Mouse (Mus musculus) intestine, embryonic 16.5 days (tissue): ENCODE measurements around the gene Bcl7a. TPM values are rescaled to one million over a fixed set of nuclear protein-coding genes. Genes with fewer than 3 reads are reported as not detected.

Experiments used
- ATAC-seq: fragments of 200-750 bp; cut with Nextera tagmentation; 2 replicates; pipeline ENCODE4 v1.8.0; 2017; ENCODE audit warnings: moderate TSS enrichment, moderate library complexity
- H3K27ac ChIP-seq: fragments of 300-500 bp; sonication (generic); 2 replicates; pipeline ENCODE4 v1.5.1; 2014; ENCODE audit warnings: mild to moderate bottlenecking, low read length
- H3K27me3 ChIP-seq: fragments of 300-500 bp; sonication (generic); replicated peaks from 2 replicates; pipeline ENCODE4 v1.6.1; 2014; ENCODE audit warnings: low read length, control low read depth, mixed read lengths; ENCODE audit not compliant: control insufficient read depth, insufficient read depth
- H3K36me3 ChIP-seq: fragments of 300-500 bp; sonication (generic); 2 replicates; pipeline ENCODE4 v1.6.1; 2014; ENCODE audit warnings: low read length, control low read depth; ENCODE audit not compliant: control insufficient read depth, insufficient read depth
- H3K4me1 ChIP-seq: fragments of 300-500 bp; sonication (generic); 2 replicates; pipeline ENCODE4 v1.6.1; 2014; ENCODE audit warnings: low read length, control low read depth, mixed read lengths; ENCODE audit not compliant: control insufficient read depth, insufficient read depth
- H3K4me2 ChIP-seq: fragments of 300-500 bp; sonication (generic); 2 replicates; pipeline ENCODE4 v1.6.1; 2014; ENCODE audit warnings: low read depth, low read length, control low read depth
- H3K4me3 ChIP-seq: fragments of 300-500 bp; sonication (generic); 2 replicates; pipeline ENCODE4 v1.5.1; 2014; ENCODE audit warnings: mild to moderate bottlenecking, low read length
- H3K9ac ChIP-seq: fragments of 300-500 bp; sonication (generic); 2 replicates; pipeline ENCODE4 v1.6.1; 2014; ENCODE audit warnings: low read depth, low read length
- H3K9me3 ChIP-seq: fragments of 300-500 bp; sonication (generic); 2 replicates; pipeline ENCODE4 v1.6.1; 2016; ENCODE audit warnings: low read length, control low read depth; ENCODE audit not compliant: control insufficient read depth
- WGBS: fragments of 180-500 bp; shearing (Covaris S2); extraction: QIAGEN DNeasy Blood & Tissue Kit; methylation state at CpG from one replicate; pipeline ENCODE4 v1.1.7; 2014; 5-methylcytosine and 5-hydroxymethylcytosine counted together
- polyA plus RNA-seq: library from polyadenylated mRNA; unstranded; fragments of >200 nt; fragmentation: Nextera tagmentation; extraction: Ambion mirVana; gene quantifications from 2 replicates; pipeline ENCODE4 v1.2.1, GENCODE M21; 2015

Gene Bcl7a
- polyA plus RNA-seq, 1 experiment from 2014 or later, result 13.0 TPM

- Histone ChIP-seq H3K9ac (no peak overlapping the region), H3K36me3 (no peaks in the 10 kb centered on the region), H3K27ac (peak overlapping the region; percentile 30), H3K4me2 (no peak overlapping the region), H3K27me3 (no peaks in the 10 kb centered on the region), H3K4me1 (0 out of 2 replicates have a peak, but pooled peaks cover 2% of the 10 kb centered on the region), H3K9me3 (no peaks in the 10 kb centered on the region), H3K4me3 (no peak overlapping the region)
- no peak for ATAC-seq
- WGBS, result 59% methylated on average over 15 of the region's 15 CpGs
Measured at GRCm38 (mm10) chr5:123326006-123326750, 17.5 kb upstream of the Bcl7a start.

DNA sequence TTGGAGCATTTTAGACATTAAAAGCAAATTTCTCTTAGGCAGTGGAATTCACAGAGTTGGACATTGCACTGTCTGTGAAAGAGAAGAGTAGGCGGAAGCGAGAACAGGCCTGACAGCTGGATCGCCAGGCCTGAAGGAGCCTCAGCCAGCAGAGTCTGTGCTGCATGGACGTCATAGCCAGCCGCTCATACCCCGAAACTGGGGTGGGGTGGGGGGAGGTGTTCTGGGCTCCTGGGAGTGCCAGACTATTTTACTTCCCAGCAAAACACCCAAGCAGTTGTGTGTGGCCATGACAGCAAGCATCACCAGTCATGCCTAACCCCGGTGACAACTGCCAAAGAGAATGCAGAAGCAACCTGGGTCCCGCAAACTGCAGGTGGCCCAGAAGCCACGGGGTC, 16.9 kb upstream of the Bcl7a start:
- peak overlapping the region; percentile 30 for H3K27ac ChIP-seq
- no peak overlapping the region for H3K4me3 ChIP-seq
- 78% methylated on average over 9 of the region's 9 CpGs for WGBS
- H3K9me3 ChIP-seq, result no peaks in the 10 kb centered on the region
- no peaks in the 10 kb centered on the region for H3K27me3 ChIP-seq
- H3K4me2 ChIP-seq, result no peak overlapping the region
- no peak for ATAC-seq
- no peaks in the 10 kb centered on the region for H3K36me3 ChIP-seq
- no peak overlapping the region for H3K9ac ChIP-seq
- 0 out of 2 replicates have a peak, but pooled peaks cover 2% of the 10 kb centered on the region for H3K4me1 ChIP-seq

GRCm38 (mm10) chr5:123327686-123328085, 15.9 kb upstream of the Bcl7a start:
- 84% methylated on average over 8 of the region's 8 CpGs for WGBS

DNA sequence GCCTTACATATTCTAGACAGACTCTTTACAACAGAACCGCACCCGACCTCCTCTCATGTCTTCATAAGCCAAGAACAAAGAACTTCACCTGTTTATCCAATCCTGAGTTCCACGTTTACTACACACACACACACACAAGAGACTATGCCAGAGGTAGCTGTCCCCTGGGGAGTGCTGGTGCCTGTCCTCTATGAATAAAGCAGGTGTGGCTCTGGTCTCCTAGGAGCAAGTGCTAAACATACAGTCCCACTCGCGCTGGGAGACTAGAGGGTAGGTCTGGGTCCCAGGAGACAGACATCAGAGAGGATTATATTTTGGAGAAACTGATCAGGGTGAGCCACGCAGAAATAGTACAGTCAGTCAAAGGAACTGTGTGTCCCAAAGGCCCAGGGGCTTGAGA, 10.1 kb upstream of the Bcl7a start:
- H3K27me3 ChIP-seq, result no peaks in the 10 kb centered on the region
- no peak for ATAC-seq
- H3K4me1 ChIP-seq, result no peaks in the 10 kb centered on the region
- 78% methylated on average over 6 of the region's 6 CpGs for WGBS
- H3K36me3 ChIP-seq, result no peaks in the 10 kb centered on the region
- H3K9ac ChIP-seq, result no peak overlapping the region
- H3K4me3 ChIP-seq, result no peak overlapping the region
- H3K27ac ChIP-seq, result no peak overlapping the region
- H3K9me3 ChIP-seq, result no peaks in the 10 kb centered on the region
- H3K4me2 ChIP-seq, result no peak overlapping the region

More at GRCm38 (mm10) chr5:123327686-123328085, 15.9 kb upstream of the Bcl7a start:
- Histone ChIP-seq H3K4me2 (no peak overlapping the region), H3K4me1 (0 out of 2 replicates have a peak, but pooled peaks cover 2% of the 10 kb centered on the region), H3K36me3 (no peaks in the 10 kb centered on the region), H3K27me3 (no peaks in the 10 kb centered on the region), H3K9me3 (no peaks in the 10 kb centered on the region), H3K27ac (no peak overlapping the region), H3K4me3 (no peak overlapping the region), H3K9ac (no peak overlapping the region)
- ATAC-seq, result no peak

- WGBS, result 63% methylated on average over 4 of the region's 4 CpGs
- Histone ChIP-seq H3K27me3 (no peaks in the 10 kb centered on the region), H3K4me3 (no peak overlapping the region), H3K9me3 (no peaks in the 10 kb centered on the region), H3K27ac (no peak overlapping the region), H3K36me3 (no peaks in the 10 kb centered on the region), H3K4me2 (no peak overlapping the region), H3K9ac (no peak overlapping the region), H3K4me1 (no peaks in the 10 kb centered on the region)
- ATAC-seq, result no peak
Measured at GRCm38 (mm10) chr5:123336205-123336961, 7.3 kb upstream of the Bcl7a start.

GRCm38 (mm10) chr5:123338463-123338862, 5.2 kb upstream of the Bcl7a start:
- Histone ChIP-seq H3K4me3 (no peak overlapping the region), H3K4me1 (peaks cover 2% of the 10 kb centered on the region), H3K9me3 (no peaks in the 10 kb centered on the region), H3K27me3 (no peaks in the 10 kb centered on the region), H3K27ac (no peak overlapping the region), H3K4me2 (no peak overlapping the region), H3K36me3 (no peaks in the 10 kb centered on the region), H3K9ac (no peak overlapping the region)
- WGBS, result 65% methylated on average over 3 of the region's 3 CpGs
- ATAC-seq, result no peak

DNA sequence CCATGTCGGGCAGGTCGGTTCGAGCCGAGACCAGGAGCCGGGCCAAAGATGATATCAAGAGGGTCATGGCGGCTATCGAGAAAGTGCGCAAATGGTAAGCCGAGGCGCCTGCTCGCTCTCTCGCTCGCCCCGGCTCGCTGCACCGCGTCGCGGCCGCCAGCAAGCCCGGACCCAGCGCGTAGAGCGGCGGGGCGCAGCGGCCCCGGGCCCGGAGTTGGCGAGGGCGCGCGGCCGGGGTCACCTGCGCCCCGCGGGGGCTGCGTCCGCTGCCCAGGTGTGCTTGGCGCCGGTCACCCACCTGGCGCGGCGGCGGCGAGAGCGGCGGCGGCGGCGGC, 961 bp downstream of the Bcl7a start:
- H3K4me3 ChIP-seq, result peak overlapping the region; percentile 89
- H3K9me3 ChIP-seq, result no peaks in the 10 kb centered on the region
- peak; percentile 31 for ATAC-seq
- H3K27me3 ChIP-seq, result no peaks in the 10 kb centered on the region
- peak overlapping the region; percentile 79 for H3K4me2 ChIP-seq
- H3K4me1 ChIP-seq, result peaks cover 17% of the 10 kb centered on the region
- WGBS, result under 1% methylated on average over 46 of the region's 51 CpGs
- H3K27ac ChIP-seq, result peak overlapping the region; percentile 97
- H3K36me3 ChIP-seq, result no peaks in the 10 kb centered on the region
- peak overlapping the region; percentile 96 for H3K9ac ChIP-seq

DNA sequence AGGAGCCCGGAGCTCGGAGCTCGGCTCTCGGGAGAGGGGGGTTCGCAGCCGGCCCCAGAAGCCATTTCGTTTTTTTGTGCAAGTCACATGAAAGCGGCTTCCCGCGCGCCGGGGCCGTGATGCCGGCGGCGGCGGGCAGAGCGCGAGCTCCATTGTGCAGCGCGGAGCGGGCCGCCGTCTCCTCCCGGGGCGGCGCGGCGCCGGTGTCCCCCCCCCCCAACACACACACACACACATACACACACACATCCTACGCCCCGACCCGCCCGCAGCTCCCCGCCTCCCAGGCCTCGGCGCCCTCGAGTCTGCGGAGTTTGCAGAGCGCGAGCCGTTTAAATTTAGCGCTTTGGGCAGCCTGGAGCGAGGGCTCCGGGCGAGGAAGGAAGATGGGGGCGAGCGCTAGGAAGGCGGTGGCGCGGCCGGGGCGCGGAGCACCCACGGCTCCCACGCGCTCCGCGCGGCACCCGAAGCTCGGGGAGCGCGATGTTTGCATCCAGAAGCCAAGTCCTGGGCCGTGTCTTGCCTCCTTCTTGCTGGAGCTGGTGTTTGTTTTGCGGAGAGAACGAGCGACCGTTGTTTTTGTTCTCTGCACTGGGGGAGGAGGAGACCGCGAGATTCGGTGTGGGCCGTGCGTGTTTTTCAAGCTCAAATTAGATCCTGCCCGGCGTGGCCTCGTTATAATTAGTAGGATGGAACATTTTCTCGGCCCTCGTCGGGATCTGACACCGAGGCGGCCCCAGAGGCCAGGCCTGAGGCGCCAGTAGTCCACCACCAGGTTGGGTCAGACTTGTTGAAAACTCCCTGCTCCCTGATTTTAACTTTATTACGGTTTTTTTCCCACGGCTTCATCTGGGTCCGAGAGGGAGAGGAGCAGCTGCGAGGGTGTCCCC, 1.6 kb downstream of the Bcl7a start:
- peak overlapping the region; percentile 96 for H3K9ac ChIP-seq
- peaks cover 17% of the 10 kb centered on the region for H3K4me1 ChIP-seq
- peak; percentile 44 for ATAC-seq
- no peaks in the 10 kb centered on the region for H3K27me3 ChIP-seq
- H3K4me2 ChIP-seq, result peak overlapping the region; percentile 79
- no peaks in the 10 kb centered on the region for H3K9me3 ChIP-seq
- H3K36me3 ChIP-seq, result no peaks in the 10 kb centered on the region
- peak overlapping the region; percentile 97 for H3K27ac ChIP-seq
- peak overlapping the region; percentile 89 for H3K4me3 ChIP-seq
- under 1% methylated on average over 72 of the region's 87 CpGs for WGBS
